Mouse (Mus musculus): ENCODE measurements around the gene Chrnb2. TPM values are rescaled to one million over a fixed set of nuclear protein-coding genes. Genes with fewer than 3 reads are reported as not detected.

The Chrnb2 gene
- polyA plus RNA-seq, 1 experiment from 2014 or later, result 18.9 TPM

DNA sequence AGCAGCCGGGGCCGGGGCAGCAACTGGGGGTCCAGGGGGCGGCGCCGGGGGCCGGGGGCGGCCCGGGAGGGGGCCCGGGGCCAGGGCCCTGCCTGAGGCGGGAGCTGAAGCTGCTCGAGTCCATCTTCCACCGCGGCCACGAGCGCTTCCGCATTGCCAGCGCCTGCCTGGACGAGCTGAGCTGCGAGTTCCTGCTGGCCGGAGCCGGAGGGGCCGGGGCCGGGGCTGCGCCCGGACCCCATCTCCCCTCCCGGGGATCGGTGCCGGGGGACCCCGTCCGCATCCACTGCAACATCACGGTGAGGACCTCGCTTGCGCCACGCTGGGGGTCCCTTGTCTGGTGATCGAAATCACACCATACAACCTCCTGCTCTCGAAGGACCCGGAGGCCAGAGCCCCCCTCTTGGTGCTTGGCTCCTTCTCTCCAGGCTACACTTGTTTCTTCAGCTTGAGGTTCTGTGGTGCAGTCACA is 9.3 kb upstream of the Chrnb2 start:
- 0% methylated on average over 27 of the region's 37 CpGs for WGBS
- H3K27me3 ChIP-seq, result no peaks in the 10 kb centered on the region
- peak; percentile 40; the same call in 1 of the 2 replicates for ATAC-seq (ENCODE audit: low FRiP score)
- peaks cover 41% of the 10 kb centered on the region for H3K4me1 ChIP-seq
- H3K36me3 ChIP-seq (replicated peaks), result peaks cover 34% of the 10 kb centered on the region
- H3K9ac ChIP-seq, result peak overlapping the region; percentile 99
- H3K9me3 ChIP-seq, result no peaks in the 10 kb centered on the region
- peak overlapping the region; percentile 99 for H3K4me3 ChIP-seq (replicated peaks)
- peak overlapping the region; percentile 90 for H3K4me2 ChIP-seq
- peak overlapping the region; percentile 98 for H3K27ac ChIP-seq

GRCm38 (mm10) chr3:89772968-89773709 is 8.7 kb upstream of the Chrnb2 start, which contains the start of gene Ube2q1:
Gene Ube2q1 (plus strand): TSS chr3:89773616.
- Histone ChIP-seq H3K27ac (peak within 1 kb of the TSS; percentile 98), H3K4me3 (replicated peaks) (peak within 1 kb of the TSS; percentile 99), H3K4me1 (peaks cover 41% of the 10 kb centered on the region), H3K27me3 (no peaks in the 10 kb centered on the region), H3K9me3 (no peaks in the 10 kb centered on the region), H3K36me3 (replicated peaks) (peaks cover 27% of the 10 kb centered on the region), H3K9ac (peak within 1 kb of the TSS; percentile 99), H3K4me2 (peak within 1 kb of the TSS; percentile 90)
- under 1% methylated on average over 56 of the region's 90 CpGs for WGBS
- ATAC-seq (ENCODE audit: low FRiP score), result peak; percentile 96

- peak overlapping the region; percentile 99 for H3K4me3 ChIP-seq (replicated peaks)
- peak overlapping the region; percentile 99 for H3K9ac ChIP-seq
- 3% methylated on average over 17 of the region's 17 CpGs for WGBS
- H3K4me1 ChIP-seq, result peaks cover 41% of the 10 kb centered on the region
- no peaks in the 10 kb centered on the region for H3K27me3 ChIP-seq
- no peaks in the 10 kb centered on the region for H3K9me3 ChIP-seq
- ATAC-seq (ENCODE audit: low FRiP score), result peak; percentile 71
- H3K27ac ChIP-seq, result peak overlapping the region; percentile 98
- peak overlapping the region; percentile 90 for H3K4me2 ChIP-seq
- peaks cover 23% of the 10 kb centered on the region for H3K36me3 ChIP-seq (replicated peaks)
These were observed 8.1 kb upstream of the Chrnb2 start for GRCm38 (mm10) chr3:89772588-89772967.

GRCm38 (mm10) chr3:89770425-89771002 is 6.1 kb upstream of the Chrnb2 start:
- Histone ChIP-seq H3K9me3 (no peaks in the 10 kb centered on the region), H3K9ac (no peak overlapping the region; the same call in 1 of the 2 replicates), H3K4me3 (replicated peaks) (no peak overlapping the region), H3K27ac (no peak overlapping the region), H3K27me3 (peaks cover 4% of the 10 kb centered on the region), H3K4me1 (peaks cover 35% of the 10 kb centered on the region), H3K36me3 (replicated peaks) (peaks cover 2% of the 10 kb centered on the region), H3K4me2 (no peak overlapping the region)
- no peak for ATAC-seq (ENCODE audit: low FRiP score)
- WGBS, result 61% methylated on average over 2 of the region's 2 CpGs

DNA sequence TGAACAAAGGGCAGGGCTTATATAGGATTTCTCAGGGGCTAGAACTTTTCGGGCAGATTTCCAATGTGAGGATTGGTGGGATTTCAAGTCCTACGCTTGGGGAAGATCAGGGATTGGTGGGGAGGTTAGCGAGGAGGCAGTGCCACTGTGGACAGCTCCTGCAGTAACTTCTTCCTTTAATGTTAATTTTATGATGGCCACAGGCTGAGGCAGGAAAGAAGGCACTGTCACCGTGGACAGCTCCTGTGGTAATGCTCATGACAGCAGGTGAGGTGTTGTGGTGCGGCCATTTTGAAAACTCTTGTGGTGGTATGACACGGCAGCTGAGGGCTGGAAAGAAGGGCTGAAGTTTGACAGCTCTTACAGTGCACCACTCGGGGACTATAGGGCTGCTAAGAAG is 5.2 kb upstream of the Chrnb2 start:
- H3K9me3 ChIP-seq, result no peaks in the 10 kb centered on the region
- H3K9ac ChIP-seq, result no peak overlapping the region
- H3K36me3 ChIP-seq (replicated peaks), result no peaks in the 10 kb centered on the region; the same call in 1 of the 2 replicates
- no peak overlapping the region for H3K4me2 ChIP-seq
- H3K27me3 ChIP-seq, result peaks cover 9% of the 10 kb centered on the region
- WGBS, result 81% methylated on average over 7 of the region's 7 CpGs
- H3K4me1 ChIP-seq, result peaks cover 30% of the 10 kb centered on the region
- ATAC-seq (ENCODE audit: low FRiP score), result no peak
- no peak overlapping the region for H3K27ac ChIP-seq
- no peak overlapping the region for H3K4me3 ChIP-seq (replicated peaks)

DNA sequence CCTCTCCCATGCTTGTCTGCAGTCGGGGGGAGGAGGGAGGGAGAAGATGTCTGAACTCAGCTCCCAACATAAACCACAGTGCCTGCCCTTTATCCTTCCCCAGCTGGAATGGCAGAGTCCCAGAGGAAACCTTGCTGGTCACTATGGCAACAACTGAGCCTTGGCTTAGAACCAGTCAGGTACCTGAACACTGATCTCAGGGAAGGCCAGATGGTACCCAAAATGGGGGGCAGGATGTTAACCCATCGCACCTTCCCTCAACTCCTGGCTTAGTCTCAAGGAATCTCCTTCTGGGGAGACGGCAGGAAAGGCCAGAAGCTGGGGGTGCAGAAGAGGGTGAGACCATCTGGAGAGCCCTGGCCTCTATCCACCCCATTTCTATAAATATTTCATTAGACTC is 4.6 kb downstream of the Chrnb2 start:
- H3K4me1 ChIP-seq, result peaks cover 47% of the 10 kb centered on the region
- H3K36me3 ChIP-seq (replicated peaks), result peaks cover 4% of the 10 kb centered on the region; the same call in 1 of the 2 replicates
- ATAC-seq (ENCODE audit: low FRiP score), result 0 out of 2 replicates have a peak, but pooled peaks have one; percentile 14
- H3K4me3 ChIP-seq (replicated peaks), result peak overlapping the region; percentile 10
- 0 out of 2 replicates have a peak, but pooled peaks cover 7% of the 10 kb centered on the region for H3K27me3 ChIP-seq
- H3K27ac ChIP-seq, result 0 out of 2 replicates have a peak overlapping the region, but pooled peaks have one; percentile 21
- 0 out of 2 replicates have a peak overlapping the region, but pooled peaks have one; percentile 27 for H3K9ac ChIP-seq
- H3K4me2 ChIP-seq, result peak overlapping the region; percentile 28
- 74% methylated on average over 3 of the region's 3 CpGs for WGBS
- no peaks in the 10 kb centered on the region for H3K9me3 ChIP-seq

DNA sequence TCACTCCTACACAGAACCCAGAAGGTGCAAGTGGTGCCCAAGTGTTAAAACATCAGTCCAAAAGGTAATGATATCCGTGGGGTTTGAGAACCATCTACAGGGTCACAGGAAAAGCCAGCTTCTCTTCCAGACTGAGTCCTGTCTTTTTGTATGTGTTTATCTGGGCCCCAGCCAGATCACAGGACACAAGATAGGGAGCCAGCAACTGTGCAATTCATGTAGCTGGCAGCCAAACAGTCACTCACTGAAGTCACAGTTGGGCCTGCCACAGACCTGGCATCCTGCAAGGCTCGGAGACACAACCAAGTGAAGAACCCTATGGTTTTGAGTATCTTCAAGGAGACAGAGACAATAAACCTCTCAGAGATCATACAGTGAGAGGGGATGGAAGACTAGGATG is 6.6 kb downstream of the Chrnb2 start:
- Histone ChIP-seq H3K4me1 (peaks cover 31% of the 10 kb centered on the region), H3K27ac (no peak overlapping the region), H3K9ac (no peak overlapping the region), H3K9me3 (no peaks in the 10 kb centered on the region), H3K4me2 (no peak overlapping the region), H3K36me3 (replicated peaks) (peaks cover 4% of the 10 kb centered on the region; the same call in 1 of the 2 replicates), H3K4me3 (replicated peaks) (no peak overlapping the region), H3K27me3 (0 out of 2 replicates have a peak, but pooled peaks cover under 1% of the 10 kb centered on the region)
- no peak for ATAC-seq (ENCODE audit: low FRiP score)
- WGBS, result 91% methylated on average over 2 of the region's 2 CpGs

- Histone ChIP-seq H3K9me3 (no peaks in the 10 kb centered on the region), H3K36me3 (replicated peaks) (peaks cover 25% of the 10 kb centered on the region), H3K4me1 (peaks cover 23% of the 10 kb centered on the region), H3K4me2 (no peak overlapping the region), H3K27ac (no peak overlapping the region), H3K4me3 (replicated peaks) (no peak overlapping the region), H3K27me3 (no peaks in the 10 kb centered on the region), H3K9ac (no peak overlapping the region)
- ATAC-seq (ENCODE audit: low FRiP score), result no peak
- WGBS, result 70% methylated on average over 6 of the region's 6 CpGs
These were observed 9.1 kb downstream of the Chrnb2 start for GRCm38 (mm10) chr3:89755283-89755682.

- H3K9ac ChIP-seq, result no peak overlapping the region
- no peak overlapping the region for H3K27ac ChIP-seq
- no peak overlapping the region for H3K4me3 ChIP-seq (replicated peaks)
- H3K9me3 ChIP-seq, result no peaks in the 10 kb centered on the region
- peaks cover 52% of the 10 kb centered on the region for H3K36me3 ChIP-seq (replicated peaks)
- 0 out of 2 replicates have a peak, but pooled peaks have one; percentile 14 for ATAC-seq (ENCODE audit: low FRiP score)
- WGBS, result 75% methylated on average over 1 of the region's 1 CpGs
- 0 out of 2 replicates have a peak, but pooled peaks cover 3% of the 10 kb centered on the region for H3K4me1 ChIP-seq
- H3K4me2 ChIP-seq, result no peak overlapping the region
- no peaks in the 10 kb centered on the region for H3K27me3 ChIP-seq
These were observed 12.1 kb downstream of the Chrnb2 start for GRCm38 (mm10) chr3:89752307-89752706.

- no peaks in the 10 kb centered on the region for H3K27me3 ChIP-seq
- H3K27ac ChIP-seq, result no peak overlapping the region
- no peak for ATAC-seq (ENCODE audit: low FRiP score)
- H3K4me3 ChIP-seq (replicated peaks), result no peak overlapping the region
- H3K36me3 ChIP-seq (replicated peaks), result peaks cover 62% of the 10 kb centered on the region
- no peaks in the 10 kb centered on the region for H3K4me1 ChIP-seq
- no peaks in the 10 kb centered on the region for H3K9me3 ChIP-seq
- H3K4me2 ChIP-seq, result no peak overlapping the region
- no peak overlapping the region for H3K9ac ChIP-seq
- WGBS, result 95% methylated on average over 6 of the region's 6 CpGs
These were observed 25.9 kb downstream of the Chrnb2 start for GRCm38 (mm10) chr3:89738509-89738908.

- ATAC-seq (ENCODE audit: low FRiP score), result no peak
- no peaks in the 10 kb centered on the region for H3K9me3 ChIP-seq
- no peak overlapping the region for H3K9ac ChIP-seq
- H3K4me1 ChIP-seq, result peaks cover 18% of the 10 kb centered on the region
- H3K27me3 ChIP-seq, result no peaks in the 10 kb centered on the region
- peaks cover 12% of the 10 kb centered on the region for H3K36me3 ChIP-seq (replicated peaks)
- no peak overlapping the region for H3K4me3 ChIP-seq (replicated peaks)
- WGBS, result 90% methylated on average over 4 of the region's 4 CpGs
- no peak overlapping the region for H3K4me2 ChIP-seq
- no peak overlapping the region for H3K27ac ChIP-seq
These were observed 32.3 kb downstream of the Chrnb2 start for GRCm38 (mm10) chr3:89732091-89732490.
